Mouse (Mus musculus) embryonic facial prominence, embryonic 13.5 days (tissue): Measurements from ENCODE around the gene Polr2i. TPM values are rescaled to one million over a fixed set of nuclear protein-coding genes. Genes with fewer than 3 reads are reported as not detected.
"Not testable (repeated sequence)": the region's sequence is repeated elsewhere in the genome, so short reads cannot be mapped to it uniquely, and the experiment has no call there.

Source experiments
- ATAC-seq: fragments of 200-750 bp; cut with Nextera tagmentation; 2 replicates; pipeline ENCODE4 v1.8.0; 2017; ENCODE audit warnings: low read depth; ENCODE audit not compliant: insufficient number of reproducible peaks, insufficient read depth, low FRiP score, low TSS enrichment
- H3K27ac ChIP-seq: fragments of 300-500 bp; sonication (generic); 2 replicates; pipeline ENCODE4 v1.5.1; 2015; ENCODE audit warnings: moderate library complexity, mild to moderate bottlenecking, inconsistent platforms
- H3K27me3 ChIP-seq: fragments of 300-500 bp; sonication (generic); 2 replicates; pipeline ENCODE4 v1.6.1; 2015; ENCODE audit warnings: mild to moderate bottlenecking, inconsistent platforms
- H3K36me3 ChIP-seq: fragments of 300-500 bp; sonication (generic); 2 replicates; pipeline ENCODE4 v1.6.1; 2015; ENCODE audit warnings: mild to moderate bottlenecking, inconsistent platforms
- H3K4me1 ChIP-seq: fragments of 300-500 bp; sonication (generic); 2 replicates; pipeline ENCODE4 v1.6.1; 2015; ENCODE audit warnings: inconsistent platforms
- H3K4me2 ChIP-seq: fragments of 300-500 bp; sonication (generic); 2 replicates; pipeline ENCODE4 v1.6.1; 2015; ENCODE audit warnings: moderate library complexity, mild to moderate bottlenecking, inconsistent platforms
- H3K4me3 ChIP-seq: fragments of 300-500 bp; sonication (generic); 2 replicates; pipeline ENCODE4 v1.5.1; 2015; ENCODE audit warnings: mild to moderate bottlenecking, inconsistent platforms
- H3K9ac ChIP-seq: fragments of 300-500 bp; sonication (generic); 2 replicates; pipeline ENCODE4 v1.6.1; 2015; ENCODE audit warnings: mild to moderate bottlenecking, inconsistent platforms
- H3K9me3 ChIP-seq: fragments of 300-500 bp; sonication (generic); 2 replicates; pipeline ENCODE4 v1.6.1; 2016; ENCODE audit warnings: inconsistent platforms
- WGBS: fragments of 180-500 bp; shearing (Covaris S2); methylation state at CpG from one replicate; pipeline ENCODE4 v1.1.7; 2015; ENCODE audit warnings: mixed read lengths; 5-methylcytosine and 5-hydroxymethylcytosine counted together
- polyA plus RNA-seq: library from polyadenylated mRNA; unstranded; fragments of >200 nt; fragmentation: Nextera tagmentation; extraction: Ambion mirVana; gene quantifications from 2 replicates; pipeline ENCODE4 v1.2.1, GENCODE M21; 2015

Gene Polr2i
- polyA plus RNA-seq, 1 experiment from 2014 or later = 180 TPM

DNA sequence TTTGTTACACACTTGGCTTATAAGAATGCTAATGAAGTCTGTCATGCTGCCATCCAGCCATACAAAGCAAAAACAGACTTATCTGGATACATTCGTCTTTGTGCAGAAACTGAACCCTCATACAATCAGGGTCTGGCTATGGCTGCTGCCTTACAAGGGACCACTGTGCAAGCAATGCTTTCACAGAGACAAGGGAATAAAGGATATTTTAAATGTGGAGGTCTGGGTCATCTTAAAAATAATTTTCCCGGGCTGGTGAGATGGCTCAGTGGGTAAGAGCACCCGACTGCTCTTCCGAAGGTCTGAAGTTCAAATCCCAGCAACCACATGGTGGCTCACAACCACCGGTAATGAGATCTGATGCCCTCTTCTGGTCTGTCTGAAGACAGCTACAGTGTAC is 25.4 kb upstream of the Polr2i start:
- not testable (repeated sequence) for H3K9ac ChIP-seq, H3K27me3 ChIP-seq, H3K9me3 ChIP-seq, H3K4me2 ChIP-seq, ATAC-seq, H3K27ac ChIP-seq, H3K36me3 ChIP-seq, H3K4me3 ChIP-seq, H3K4me1 ChIP-seq
- WGBS = 47% methylated on average over 5 of the region's 5 CpGs

DNA sequence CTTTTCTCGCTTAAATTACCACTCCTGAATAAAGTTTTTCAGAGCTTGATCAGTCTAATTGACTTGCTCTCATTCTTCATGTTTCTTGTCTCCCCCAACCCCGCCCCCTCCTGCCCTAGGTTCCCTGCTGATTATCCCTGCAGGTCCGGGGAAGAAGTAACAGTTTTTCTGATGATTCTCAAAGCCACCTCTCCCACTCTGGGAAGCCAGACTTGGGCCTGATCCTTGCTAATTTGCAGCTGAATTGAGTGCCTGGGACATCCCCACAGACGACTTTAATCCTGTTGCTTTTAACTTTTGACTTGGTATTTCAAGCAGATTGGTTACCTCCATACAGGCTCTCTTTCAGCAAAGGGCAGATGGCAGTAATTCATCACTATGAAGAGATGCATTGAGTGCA is 20.7 kb upstream of the Polr2i start:
- H3K9ac ChIP-seq = no peak overlapping the region
- WGBS = 26% methylated on average over 4 of the region's 4 CpGs
- no peak for ATAC-seq
- H3K4me3 ChIP-seq = no peak overlapping the region
- H3K27me3 ChIP-seq = no peaks in the 10 kb centered on the region
- no peak overlapping the region for H3K27ac ChIP-seq
- H3K4me2 ChIP-seq = no peak overlapping the region
- no peaks in the 10 kb centered on the region for H3K9me3 ChIP-seq
- no peaks in the 10 kb centered on the region for H3K4me1 ChIP-seq
- no peaks in the 10 kb centered on the region for H3K36me3 ChIP-seq

DNA sequence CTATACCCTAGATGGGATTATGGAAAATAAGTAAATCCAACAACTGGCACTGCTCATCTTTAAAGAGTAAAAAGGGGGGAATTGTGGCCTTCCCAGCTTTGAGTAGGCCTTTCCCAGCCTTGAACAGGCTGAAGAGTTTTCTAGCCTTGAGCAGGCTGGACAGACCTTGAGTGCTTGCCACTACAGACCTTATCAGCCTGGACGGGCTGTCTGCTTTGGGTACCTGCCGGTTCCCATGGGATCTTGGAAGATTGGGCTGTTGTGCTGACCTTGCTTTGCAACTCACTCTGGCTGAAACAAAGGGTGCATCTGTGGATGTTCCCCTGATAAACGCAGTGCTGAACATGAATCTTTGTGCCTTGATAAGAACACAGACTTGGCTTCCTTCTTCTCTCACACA is 17.9 kb upstream of the Polr2i start:
- H3K9ac ChIP-seq = no peak overlapping the region
- peaks cover under 1% of the 10 kb centered on the region for H3K4me1 ChIP-seq
- no peaks in the 10 kb centered on the region for H3K27me3 ChIP-seq
- WGBS = 87% methylated on average over 3 of the region's 3 CpGs
- no peak overlapping the region for H3K27ac ChIP-seq
- no peaks in the 10 kb centered on the region for H3K36me3 ChIP-seq
- ATAC-seq = no peak
- H3K4me2 ChIP-seq = no peak overlapping the region
- no peak overlapping the region for H3K4me3 ChIP-seq
- no peaks in the 10 kb centered on the region for H3K9me3 ChIP-seq

DNA sequence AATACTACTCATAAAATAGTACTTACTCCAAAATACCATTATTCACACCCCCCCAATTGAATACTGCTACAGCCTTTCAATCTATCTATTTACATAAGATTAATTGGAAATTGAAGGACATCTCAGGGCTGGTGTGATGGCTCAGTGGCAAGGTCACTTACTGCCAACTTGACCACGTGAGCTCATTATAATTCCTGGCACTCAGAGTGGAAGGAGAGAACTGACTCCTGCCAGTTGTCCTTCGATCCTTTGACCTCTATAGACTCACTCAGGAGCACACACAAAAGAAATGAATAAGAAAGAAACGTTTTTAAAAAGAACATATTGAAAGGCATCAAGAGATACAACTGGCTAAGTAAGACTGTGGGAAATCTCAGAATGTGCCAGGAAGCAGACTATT is 15.9 kb upstream of the Polr2i start:
- no peak overlapping the region for H3K27ac ChIP-seq
- H3K9me3 ChIP-seq = no peaks in the 10 kb centered on the region
- no peak for ATAC-seq
- WGBS = 91% methylated on average over 3 of the region's 3 CpGs
- no peaks in the 10 kb centered on the region for H3K36me3 ChIP-seq
- H3K9ac ChIP-seq = no peak overlapping the region
- no peak overlapping the region for H3K4me3 ChIP-seq
- no peaks in the 10 kb centered on the region for H3K27me3 ChIP-seq
- H3K4me1 ChIP-seq = peaks cover 10% of the 10 kb centered on the region
- no peak overlapping the region for H3K4me2 ChIP-seq

DNA sequence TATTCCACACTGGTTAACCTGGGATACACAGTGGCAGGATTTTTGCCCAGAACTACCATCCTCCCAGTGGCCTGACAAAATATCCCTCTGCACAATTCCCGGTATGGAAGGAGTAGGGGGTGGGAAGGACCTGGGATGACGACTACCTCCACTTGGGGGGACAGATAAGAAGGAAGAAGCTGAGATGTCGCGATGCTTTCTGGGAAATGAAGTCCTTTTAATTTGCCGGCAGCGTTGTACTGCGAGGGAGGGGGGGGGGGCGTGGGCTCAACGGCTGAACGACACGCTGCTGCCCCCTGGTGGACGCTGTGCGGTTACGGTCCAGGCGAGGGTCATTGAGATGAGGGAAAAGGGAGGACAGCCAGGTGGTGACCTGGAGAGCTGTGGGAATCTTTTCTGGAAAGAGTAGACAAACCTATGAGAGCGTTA is 15.0 kb upstream of the Polr2i start:
- Histone ChIP-seq H3K27ac (no peak overlapping the region), H3K9ac (peak overlapping the region; percentile 51; the same call in 1 of the 2 replicates), H3K4me2 (peak overlapping the region; percentile 52)

DNA sequence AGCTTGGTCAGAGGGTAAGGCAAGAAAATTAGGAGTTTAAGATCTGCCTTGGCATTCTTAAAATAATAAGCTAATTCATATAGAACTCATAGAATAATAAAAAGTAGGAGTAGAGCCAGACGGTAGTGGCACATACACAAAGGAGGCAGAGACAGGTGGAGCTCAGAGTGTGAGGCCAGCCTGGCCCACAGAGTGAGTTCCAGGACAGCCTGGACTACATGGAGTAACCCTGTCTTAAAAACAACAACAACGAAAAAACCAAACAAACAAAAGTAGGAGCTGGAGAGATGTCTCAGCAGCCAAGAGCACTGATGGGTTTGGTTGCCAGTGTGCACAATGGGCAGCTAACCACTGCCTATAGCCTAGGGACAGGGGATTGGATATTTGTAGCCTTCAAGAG is 14.5 kb upstream of the Polr2i start:
- H3K27ac ChIP-seq = no peak overlapping the region
- no peak overlapping the region for H3K4me3 ChIP-seq
- no peak for ATAC-seq
- H3K4me2 ChIP-seq = no peak overlapping the region
- no peaks in the 10 kb centered on the region for H3K9me3 ChIP-seq
- 72% methylated on average over 2 of the region's 2 CpGs for WGBS
- no peak overlapping the region for H3K9ac ChIP-seq
- H3K4me1 ChIP-seq = peaks cover 10% of the 10 kb centered on the region
- H3K36me3 ChIP-seq = no peaks in the 10 kb centered on the region
- H3K27me3 ChIP-seq = no peaks in the 10 kb centered on the region

More for the DNA sequence above, 15.0 kb upstream of the Polr2i start:
- Histone ChIP-seq H3K27me3 (no peaks in the 10 kb centered on the region), H3K4me3 (peak overlapping the region; percentile 27), H3K9me3 (no peaks in the 10 kb centered on the region), H3K4me1 (peaks cover 10% of the 10 kb centered on the region), H3K36me3 (no peaks in the 10 kb centered on the region)
- under 1% methylated on average over 16 of the region's 16 CpGs for WGBS
- no peak for ATAC-seq

DNA sequence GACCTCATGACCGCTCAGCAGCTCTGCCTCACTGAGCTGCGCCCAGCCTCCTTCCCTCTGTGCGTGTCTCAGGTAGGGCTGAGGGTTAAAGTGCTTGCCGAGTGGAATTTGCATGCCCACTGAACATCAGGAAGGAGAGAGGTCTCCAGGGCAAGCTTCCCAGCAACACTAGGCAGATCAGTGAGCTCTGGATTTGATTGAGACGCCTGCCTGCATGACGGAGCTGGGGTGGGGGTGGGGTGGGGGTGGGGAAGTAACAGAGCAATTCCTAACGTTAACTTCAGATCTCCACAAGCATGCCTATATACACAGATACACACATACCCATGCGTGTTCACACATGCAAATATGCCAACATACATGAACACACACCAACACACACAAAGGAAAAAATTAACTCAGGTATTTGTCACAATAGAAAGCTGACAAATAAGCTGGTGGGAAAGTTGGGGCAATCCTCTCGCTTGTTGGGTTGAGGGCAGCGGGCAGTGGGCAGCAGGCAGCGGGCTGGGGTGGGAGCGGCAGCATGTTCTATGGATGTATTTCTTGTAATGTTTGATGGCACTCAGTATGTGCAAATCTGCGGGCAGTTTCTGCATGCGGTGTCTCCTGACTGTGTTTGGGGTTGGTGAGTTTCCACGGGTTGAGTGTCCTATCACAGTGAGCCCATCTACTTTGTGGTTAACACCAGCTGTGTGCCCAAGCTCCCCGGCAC is 12.3 kb upstream of the Polr2i start:
- no peak; the same call in 1 of the 2 replicates for ATAC-seq
- peak overlapping the region; percentile 68 for H3K4me2 ChIP-seq
- no peaks in the 10 kb centered on the region for H3K27me3 ChIP-seq
- peak overlapping the region; percentile 64 for H3K9ac ChIP-seq
- H3K27ac ChIP-seq = peak overlapping the region; percentile 77
- peaks cover 10% of the 10 kb centered on the region for H3K4me1 ChIP-seq
- H3K9me3 ChIP-seq = no peaks in the 10 kb centered on the region
- peaks cover 17% of the 10 kb centered on the region for H3K36me3 ChIP-seq
- 3% methylated on average over 16 of the region's 16 CpGs for WGBS
- H3K4me3 ChIP-seq = peak overlapping the region; percentile 47

DNA sequence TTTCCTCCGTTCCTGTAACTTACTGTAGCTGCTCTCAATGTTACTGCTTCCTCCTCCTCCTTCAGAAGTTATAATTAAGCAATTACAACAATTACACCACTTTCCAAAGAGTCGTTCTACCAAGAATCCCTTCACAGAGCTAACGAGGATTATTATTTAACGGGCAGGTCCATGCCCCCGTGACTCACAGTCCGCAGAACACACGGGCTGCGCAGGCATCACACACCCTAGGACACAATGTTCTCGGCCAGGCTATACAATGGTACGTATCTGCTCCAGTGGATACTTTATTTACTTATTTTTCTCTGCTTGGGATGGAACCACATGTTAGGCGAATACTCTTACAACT is 11.8 kb upstream of the Polr2i start:
- Histone ChIP-seq H3K4me2 (peak overlapping the region; percentile 68), H3K4me1 (peaks cover 10% of the 10 kb centered on the region), H3K4me3 (peak overlapping the region; percentile 47), H3K27me3 (no peaks in the 10 kb centered on the region), H3K9me3 (no peaks in the 10 kb centered on the region), H3K27ac (0 out of 2 replicates have a peak overlapping the region, but pooled peaks have one; percentile 77), H3K9ac (peak overlapping the region; percentile 63), H3K36me3 (peaks cover 22% of the 10 kb centered on the region)
- ATAC-seq = no peak
- 19% methylated on average over 11 of the region's 11 CpGs for WGBS

DNA sequence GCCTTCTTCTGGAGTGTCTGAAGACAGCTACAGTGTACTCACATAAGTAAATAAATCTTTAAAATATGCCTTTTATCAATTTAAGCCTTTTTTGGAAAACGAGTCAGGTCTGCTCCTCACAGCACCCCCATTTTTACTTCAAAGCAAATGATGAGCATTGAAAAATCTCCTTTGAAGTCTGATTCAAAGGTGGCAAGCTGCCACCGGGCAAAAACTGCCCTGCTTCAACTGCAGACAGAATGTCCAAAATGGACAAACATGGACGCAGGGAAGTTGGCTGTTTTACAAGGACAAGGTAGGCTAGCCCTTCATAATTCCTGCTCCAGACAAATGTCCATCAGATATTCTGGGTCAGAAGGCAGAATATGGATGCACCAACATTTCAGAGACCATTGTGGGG is 10.3 kb upstream of the Polr2i start:
- Histone ChIP-seq H3K4me3 (no peak overlapping the region), H3K36me3 (peaks cover 36% of the 10 kb centered on the region), H3K4me2 (no peak overlapping the region), H3K27ac (no peak overlapping the region), H3K27me3 (no peaks in the 10 kb centered on the region), H3K9ac (no peak overlapping the region), H3K9me3 (no peaks in the 10 kb centered on the region), H3K4me1 (peaks cover 10% of the 10 kb centered on the region)
- no peak for ATAC-seq
- WGBS = 75% methylated on average over 3 of the region's 3 CpGs

DNA sequence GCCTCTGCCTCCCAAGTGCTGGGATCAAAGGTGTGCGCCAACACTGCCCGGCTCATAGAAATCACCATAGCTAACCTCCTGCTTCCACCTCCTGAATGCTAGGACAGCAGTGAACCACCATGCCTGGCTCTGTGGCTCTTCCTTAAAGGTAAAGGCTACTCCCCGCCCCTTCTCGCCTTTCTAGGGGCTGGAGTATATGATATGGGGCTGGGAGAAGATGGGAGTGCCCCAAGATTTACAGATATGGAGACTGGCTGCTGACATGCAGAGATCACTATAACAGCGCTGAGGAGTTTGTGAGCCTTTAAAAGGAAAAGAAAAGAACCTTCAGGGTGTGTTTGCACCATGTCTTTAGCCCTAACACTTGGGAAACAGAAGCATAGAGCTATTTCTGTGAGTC is 9.5 kb upstream of the Polr2i start:
- no peak overlapping the region for H3K4me2 ChIP-seq

DNA sequence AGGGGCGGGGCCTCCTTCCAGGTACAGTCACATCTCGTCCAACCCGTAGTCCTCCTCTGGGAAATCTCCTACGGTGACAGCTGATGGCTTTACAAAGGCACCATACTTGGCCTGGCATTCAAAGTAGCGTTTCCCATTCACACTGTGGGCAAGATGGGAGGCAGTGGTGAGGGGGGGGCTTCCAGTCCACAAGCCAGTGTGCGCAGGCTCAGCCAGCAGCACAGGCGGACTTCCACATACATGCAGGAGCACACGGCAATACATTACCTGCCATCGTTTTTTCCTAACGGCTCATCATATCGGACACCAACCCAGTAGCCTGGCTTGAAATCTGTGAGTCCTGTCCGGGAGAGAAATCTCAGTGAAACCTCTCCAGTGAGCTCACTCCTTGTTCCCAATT is 7.5 kb upstream of the Polr2i start:
- Histone ChIP-seq H3K4me1 (peaks cover 6% of the 10 kb centered on the region), H3K27me3 (no peaks in the 10 kb centered on the region), H3K9me3 (no peaks in the 10 kb centered on the region), H3K4me3 (no peak overlapping the region), H3K9ac (no peak overlapping the region), H3K36me3 (peaks cover 55% of the 10 kb centered on the region), H3K27ac (no peak overlapping the region), H3K4me2 (no peak overlapping the region)
- no peak for ATAC-seq
- 94% methylated on average over 12 of the region's 12 CpGs for WGBS

More for the DNA sequence above, 9.5 kb upstream of the Polr2i start:
- Histone ChIP-seq H3K27ac (no peak overlapping the region), H3K9me3 (no peaks in the 10 kb centered on the region), H3K4me1 (peaks cover 10% of the 10 kb centered on the region), H3K4me3 (no peak overlapping the region), H3K9ac (no peak overlapping the region), H3K27me3 (no peaks in the 10 kb centered on the region), H3K36me3 (peaks cover 44% of the 10 kb centered on the region)
- no peak for ATAC-seq
- 90% methylated on average over 5 of the region's 5 CpGs for WGBS

DNA sequence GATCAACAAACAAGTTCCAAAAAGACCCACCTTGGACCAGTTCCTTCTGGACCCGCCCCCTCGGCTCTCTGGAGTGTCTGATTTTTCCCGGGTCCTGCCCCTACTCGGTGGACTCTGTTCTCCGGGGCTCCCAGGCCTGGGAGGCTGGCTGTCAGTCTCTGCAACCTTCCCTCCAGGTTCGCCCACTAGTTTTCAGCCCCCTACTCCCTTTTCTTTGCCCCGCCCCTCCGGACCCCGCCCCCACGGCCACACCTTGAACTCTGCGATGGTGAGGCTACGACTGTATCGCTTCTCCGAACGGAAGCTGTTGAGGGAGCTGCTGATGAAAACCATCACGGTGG is 450 bp upstream of the Polr2i start:
- peak; percentile 3; the same call in 1 of the 2 replicates for ATAC-seq
- no peaks in the 10 kb centered on the region for H3K9me3 ChIP-seq
- no peaks in the 10 kb centered on the region for H3K27me3 ChIP-seq
- peak overlapping the region; percentile 80 for H3K4me2 ChIP-seq
- WGBS = under 1% methylated on average over 16 of the region's 16 CpGs
- peak overlapping the region; percentile 80 for H3K9ac ChIP-seq
- peaks cover 19% of the 10 kb centered on the region for H3K4me1 ChIP-seq
- H3K4me3 ChIP-seq = peak overlapping the region; percentile 66
- H3K36me3 ChIP-seq = peaks cover 45% of the 10 kb centered on the region
- peak overlapping the region; percentile 94; the same call in 1 of the 2 replicates for H3K27ac ChIP-seq
